Mouse (Mus musculus) stomach, embryonic 16.5 days (tissue): ENCODE data around the gene Rps6kc1. TPM values are rescaled to one million over a fixed set of nuclear protein-coding genes. Genes with fewer than 3 reads are reported as not detected.

Source experiments
- ATAC-seq: fragments of 200-750 bp; cut with Nextera tagmentation; 2 replicates; pipeline ENCODE4 v1.8.0; 2017; ENCODE audit warnings: moderate number of reproducible peaks, moderate TSS enrichment; ENCODE audit not compliant: insufficient read depth, low FRiP score
- H3K27ac ChIP-seq: fragments of 300-500 bp; sonication (generic); 2 replicates; pipeline ENCODE4 v1.5.1; 2014; ENCODE audit warnings: low read length
- H3K27me3 ChIP-seq: fragments of 300-500 bp; sonication (generic); 2 replicates; pipeline ENCODE4 v1.6.1; 2014; ENCODE audit warnings: low read length, control low read depth, mixed read lengths; ENCODE audit not compliant: control insufficient read depth, insufficient read depth
- H3K36me3 ChIP-seq: fragments of 300-500 bp; sonication (generic); 2 replicates; pipeline ENCODE4 v1.6.1; 2014; ENCODE audit warnings: low read length; ENCODE audit not compliant: control insufficient read depth, insufficient read depth
- H3K4me1 ChIP-seq: fragments of 300-500 bp; sonication (generic); 2 replicates; pipeline ENCODE4 v1.6.1; 2014; ENCODE audit warnings: low read length, control low read depth, mixed read lengths; ENCODE audit not compliant: control insufficient read depth, insufficient read depth
- H3K4me2 ChIP-seq: fragments of 300-500 bp; sonication (generic); 2 replicates; pipeline ENCODE4 v1.6.1; 2014; ENCODE audit warnings: low read depth, low read length, mixed read lengths
- H3K4me3 ChIP-seq: fragments of 300-500 bp; sonication (generic); replicated peaks from 2 replicates; pipeline ENCODE4 v1.5.1; 2014; ENCODE audit warnings: mild to moderate bottlenecking, low read length
- H3K9ac ChIP-seq: fragments of 300-500 bp; sonication (generic); 2 replicates; pipeline ENCODE4 v1.6.1; 2014; ENCODE audit warnings: low read length
- H3K9me3 ChIP-seq: fragments of 300-500 bp; sonication (generic); replicated peaks from 2 replicates; pipeline ENCODE4 v1.6.1; 2016; ENCODE audit warnings: low read length, control low read depth; ENCODE audit not compliant: control insufficient read depth
- WGBS: fragments of 180-500 bp; shearing (Covaris S2); extraction: QIAGEN DNeasy Blood & Tissue Kit; methylation state at CpG from one replicate; pipeline ENCODE4 v1.1.7; 2014; 5-methylcytosine and 5-hydroxymethylcytosine counted together
- polyA plus RNA-seq: library from polyadenylated mRNA; unstranded; fragments of >200 nt; fragmentation: Nextera tagmentation; extraction: Ambion mirVana; gene quantifications from 2 replicates; pipeline ENCODE4 v1.2.1, GENCODE M21; 2015

Gene Rps6kc1
- polyA plus RNA-seq, 1 experiment from 2014 or later: 12.6 TPM

GRCm38 (mm10) chr1:190912623-190913022 lies 1.1 kb upstream of the Rps6kc1 start:
- H3K27ac ChIP-seq: no peak overlapping the region
- H3K9ac ChIP-seq: no peak overlapping the region
- H3K9me3 ChIP-seq: no peaks in the 10 kb centered on the region
- peak overlapping the region; percentile 86; the same call in 1 of the 2 replicates for H3K4me2 ChIP-seq
- no peak for ATAC-seq
- WGBS: 48% methylated on average over 1 of the region's 1 CpGs
- H3K4me3 ChIP-seq: no peak overlapping the region
- H3K4me1 ChIP-seq: peaks cover 8% of the 10 kb centered on the region
- no peaks in the 10 kb centered on the region for H3K27me3 ChIP-seq
- H3K36me3 ChIP-seq: no peaks in the 10 kb centered on the region

DNA sequence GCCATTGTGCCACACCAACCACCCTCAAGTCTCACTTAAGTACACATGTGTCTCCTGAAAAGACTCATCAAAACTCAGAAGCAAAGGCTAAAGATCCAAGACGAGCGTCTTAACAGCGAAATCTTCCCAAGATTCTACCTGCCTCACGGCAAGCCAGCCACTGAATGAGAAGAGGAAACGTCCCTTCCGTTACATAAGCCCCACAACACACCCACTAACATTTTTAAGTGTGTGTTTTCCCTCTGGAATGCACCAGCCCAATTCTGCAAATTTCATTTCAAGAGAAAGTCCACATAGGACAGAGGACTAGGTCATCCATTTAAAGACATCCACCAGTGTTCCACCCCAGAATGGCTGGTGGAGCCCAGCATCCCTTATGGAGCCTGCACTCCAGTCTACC lies 734 bp downstream of the Rps6kc1 start:
- Histone ChIP-seq H3K27ac (no peak overlapping the region), H3K27me3 (no peaks in the 10 kb centered on the region)
- WGBS: 70% methylated on average over 6 of the region's 6 CpGs

GRCm38 (mm10) chr1:190904714-190905113 lies 6.9 kb downstream of the Rps6kc1 start:
- ATAC-seq: no peak
- 71% methylated on average over 16 of the region's 16 CpGs for WGBS
- H3K27ac ChIP-seq: no peak overlapping the region

More for the DNA sequence above, 734 bp downstream of the Rps6kc1 start:
- Histone ChIP-seq H3K36me3 (no peaks in the 10 kb centered on the region), H3K9ac (peak overlapping the region; percentile 86), H3K4me1 (peaks cover 8% of the 10 kb centered on the region), H3K4me3 (peak overlapping the region; percentile 93), H3K4me2 (peak overlapping the region; percentile 86), H3K9me3 (no peaks in the 10 kb centered on the region)
- ATAC-seq: no peak

DNA sequence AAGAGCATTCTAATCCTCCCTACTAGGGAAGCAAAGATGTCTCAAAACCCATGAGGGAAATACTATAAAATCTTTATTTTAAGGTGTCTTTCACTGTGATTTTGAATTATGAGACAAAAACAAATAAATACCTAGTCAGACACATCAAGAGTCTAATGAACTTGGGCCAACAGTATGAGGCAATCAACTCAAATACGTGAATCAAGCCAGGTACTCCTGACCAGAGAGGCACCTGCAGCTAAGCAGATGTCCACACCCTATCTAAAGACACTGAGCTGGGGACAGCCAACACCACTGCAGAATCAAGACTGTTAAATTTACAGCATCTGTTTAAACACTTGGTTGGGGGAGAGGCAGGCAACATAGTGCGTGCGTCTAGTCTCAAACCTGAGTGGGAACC lies 7.4 kb downstream of the Rps6kc1 start:
- no peak overlapping the region for H3K4me3 ChIP-seq
- 87% methylated on average over 3 of the region's 3 CpGs for WGBS
- no peaks in the 10 kb centered on the region for H3K9me3 ChIP-seq
- no peak overlapping the region for H3K4me2 ChIP-seq
- no peak for ATAC-seq
- H3K27ac ChIP-seq: no peak overlapping the region
- peaks cover 5% of the 10 kb centered on the region; the same call in 1 of the 2 replicates for H3K36me3 ChIP-seq
- H3K4me1 ChIP-seq: peaks cover 3% of the 10 kb centered on the region
- no peaks in the 10 kb centered on the region for H3K27me3 ChIP-seq
- H3K9ac ChIP-seq: no peak overlapping the region

More at GRCm38 (mm10) chr1:190904714-190905113, 6.9 kb downstream of the Rps6kc1 start:
- no peaks in the 10 kb centered on the region for H3K27me3 ChIP-seq
- no peaks in the 10 kb centered on the region for H3K9me3 ChIP-seq
- no peak overlapping the region for H3K4me3 ChIP-seq
- no peak overlapping the region for H3K4me2 ChIP-seq
- H3K4me1 ChIP-seq: peaks cover 3% of the 10 kb centered on the region
- peaks cover 5% of the 10 kb centered on the region; the same call in 1 of the 2 replicates for H3K36me3 ChIP-seq
- no peak overlapping the region for H3K9ac ChIP-seq

GRCm38 (mm10) chr1:190901082-190901481 lies 10.5 kb downstream of the Rps6kc1 start:
- H3K27ac ChIP-seq: 0 out of 2 replicates have a peak overlapping the region, but pooled peaks have one; percentile 5
- ATAC-seq: no peak

GRCm38 (mm10) chr1:190898899-190899575 lies 12.5 kb downstream of the Rps6kc1 start:
- ATAC-seq: peak; percentile 56; the same call in 1 of the 2 replicates
- H3K27ac ChIP-seq: peak overlapping the region; percentile 50
- H3K36me3 ChIP-seq: no peaks in the 10 kb centered on the region; the same call in 1 of the 2 replicates
- no peak overlapping the region for H3K4me2 ChIP-seq
- H3K4me3 ChIP-seq: no peak overlapping the region
- no peaks in the 10 kb centered on the region for H3K27me3 ChIP-seq
- no peaks in the 10 kb centered on the region for H3K9me3 ChIP-seq
- H3K4me1 ChIP-seq: peaks cover 3% of the 10 kb centered on the region
- 47% methylated on average over 9 of the region's 9 CpGs for WGBS
- H3K9ac ChIP-seq: no peak overlapping the region

More at GRCm38 (mm10) chr1:190901082-190901481, 10.5 kb downstream of the Rps6kc1 start:
- Histone ChIP-seq H3K4me3 (no peak overlapping the region), H3K9me3 (no peaks in the 10 kb centered on the region), H3K27me3 (no peaks in the 10 kb centered on the region), H3K4me1 (peaks cover 3% of the 10 kb centered on the region), H3K36me3 (peaks cover 5% of the 10 kb centered on the region), H3K4me2 (no peak overlapping the region), H3K9ac (no peak overlapping the region)
- WGBS: 55% methylated on average over 2 of the region's 2 CpGs

- WGBS: 93% methylated on average over 3 of the region's 3 CpGs
- Histone ChIP-seq H3K27me3 (no peaks in the 10 kb centered on the region), H3K27ac (no peak overlapping the region), H3K9ac (no peak overlapping the region), H3K9me3 (no peaks in the 10 kb centered on the region), H3K4me2 (no peak overlapping the region), H3K4me3 (no peak overlapping the region), H3K4me1 (peaks cover 3% of the 10 kb centered on the region), H3K36me3 (no peaks in the 10 kb centered on the region; the same call in 1 of the 2 replicates)
- ATAC-seq: no peak
These were observed 13.4 kb downstream of the Rps6kc1 start for GRCm38 (mm10) chr1:190898186-190898585.

DNA sequence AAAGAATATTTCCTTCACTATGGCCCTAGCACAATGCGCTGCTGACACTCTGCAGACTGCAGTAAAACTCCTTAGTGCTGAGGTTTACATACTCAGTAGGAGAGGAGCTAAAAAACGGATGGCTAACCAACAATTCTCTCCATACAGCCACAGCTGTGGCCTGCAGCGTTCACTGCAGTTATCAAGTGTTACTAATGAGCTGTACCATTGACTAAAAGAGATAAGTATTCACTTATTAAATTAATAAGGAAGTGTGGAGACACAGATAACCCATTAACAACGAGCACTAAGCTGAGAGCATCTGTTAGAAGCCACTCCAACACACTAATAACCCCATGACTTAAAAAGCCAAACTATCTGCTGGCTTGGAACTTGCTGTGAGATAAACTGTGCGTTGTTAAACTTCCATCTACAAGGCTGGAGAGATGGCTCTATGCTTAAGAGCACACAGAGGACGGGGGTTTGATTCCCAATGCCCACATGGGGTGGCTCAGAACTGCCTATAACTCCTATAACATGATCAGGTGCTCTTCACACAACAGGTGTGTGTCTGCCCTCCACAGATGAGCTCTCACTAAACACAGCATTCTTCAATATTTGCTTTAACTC lies 17.9 kb downstream of the Rps6kc1 start:
- no peaks in the 10 kb centered on the region; the same call in 1 of the 2 replicates for H3K36me3 ChIP-seq
- no peaks in the 10 kb centered on the region for H3K27me3 ChIP-seq
- ATAC-seq: no peak
- H3K4me1 ChIP-seq: no peaks in the 10 kb centered on the region
- WGBS: 79% methylated on average over 6 of the region's 6 CpGs
- H3K9me3 ChIP-seq: no peaks in the 10 kb centered on the region
- no peak overlapping the region for H3K4me2 ChIP-seq
- no peak overlapping the region for H3K27ac ChIP-seq
- no peak overlapping the region for H3K4me3 ChIP-seq
- no peak overlapping the region for H3K9ac ChIP-seq

DNA sequence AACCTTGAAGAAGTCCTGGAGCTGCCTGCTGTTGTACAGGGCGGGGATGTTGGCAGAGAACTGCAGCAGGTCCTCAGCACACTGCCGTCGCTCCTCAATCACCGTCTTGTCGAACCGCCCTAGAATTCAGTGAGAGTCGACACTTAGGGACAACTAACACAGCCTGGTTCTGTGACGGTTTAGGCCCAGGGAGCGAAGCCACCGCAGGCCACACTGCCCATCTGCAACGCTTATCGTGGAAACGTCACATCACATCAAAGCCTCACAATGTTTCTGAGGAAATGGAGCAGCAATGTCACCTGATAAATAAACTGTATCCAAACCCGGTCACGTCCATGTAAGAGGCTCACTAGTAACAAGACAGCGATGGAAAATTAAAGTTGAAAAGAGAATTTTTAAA lies 22.9 kb downstream of the Rps6kc1 start:
- no peaks in the 10 kb centered on the region for H3K4me1 ChIP-seq
- no peak for ATAC-seq
- no peaks in the 10 kb centered on the region for H3K36me3 ChIP-seq
- H3K4me3 ChIP-seq: no peak overlapping the region
- WGBS: 84% methylated on average over 16 of the region's 16 CpGs
- no peaks in the 10 kb centered on the region for H3K27me3 ChIP-seq
- no peaks in the 10 kb centered on the region for H3K9me3 ChIP-seq
- no peak overlapping the region for H3K27ac ChIP-seq
- no peak overlapping the region for H3K9ac ChIP-seq
- H3K4me2 ChIP-seq: no peak overlapping the region
